Mouse (Mus musculus): Measurements from ENCODE around the gene Chmp6.

- TF ChIP-seq POLR2A (IDR thresholded peaks at IDR 0.05; ENCODE audit: extremely low read depth, insufficient read depth, low read length) (no peak), CTCF (IDR thresholded peaks at IDR 0.05; ENCODE audit: extremely low read depth, insufficient read depth, low read length) (no peak)
Observed at GRCm38 (mm10) chr11:119939073-119939710, 26.0 kb downstream of the Chmp6 start.
